Mouse (Mus musculus) macrophage (primary cell): Measurements from ENCODE around the gene Ascl4. TPM values are rescaled to one million over a fixed set of nuclear protein-coding genes. Genes with fewer than 3 reads are reported as not detected.

Source experiments
- H3K27ac ChIP-seq: fragments of 350-480 bp; formaldehyde crosslinking; 2 replicates; pipeline ENCODE4 v1.9.0; 2021
- H3K36me3 ChIP-seq: fragments of 350-480 bp; formaldehyde crosslinking; 2 replicates; pipeline ENCODE4 v1.9.0; 2021; ENCODE audit errors: inconsistent target
- H3K4me3 ChIP-seq: fragments of 350-480 bp; formaldehyde crosslinking; 2 replicates; pipeline ENCODE4 v1.9.0; 2021; ENCODE audit errors: inconsistent target
- H3K79me2 ChIP-seq: fragments of 350-480 bp; formaldehyde crosslinking; 2 replicates; pipeline ENCODE4 v1.9.0; 2021; ENCODE audit errors: inconsistent target
- WGBS: methylation state at CpG from one replicate; pipeline ENCODE4 v1.1.7; 2026; ENCODE audit warnings: inconsistent platforms; ENCODE audit not compliant: missing documents; 5-methylcytosine and 5-hydroxymethylcytosine counted together
- polyA plus RNA-seq: library from polyadenylated mRNA; stranded (reverse); fragments of 250-400 nt; gene quantifications from 3 replicates; pipeline ENCODE4 v1.2.4, GENCODE M21; 2018; ENCODE audit warnings: inconsistent platforms
- total RNA-seq, 78 experiments: library from RNA; depleted of rRNA; stranded (reverse); fragments of 250-400 nt; gene quantifications; 1 replicate in 9 of 78; 2 replicates in 24 of 78; 3 replicates in 43 of 78; 4 replicates in 2 of 78; pipeline ENCODE4 v1.2.4; 2018; ENCODE audit warnings: inconsistent platforms in 56 of 78

Ascl4 gene
- total RNA-seq (2018; cell fraction: chromatin; rRNA removed) = not detected
- not detected for total RNA-seq (2018; cell fraction: cytosol; rRNA removed)
- total RNA-seq (2018; cell fraction: nucleus; rRNA removed) = not detected
- not detected in 3 replicates for polyA plus RNA-seq

- 5% methylated on average over 23 of the region's 23 CpGs for WGBS
- no peaks in the 10 kb centered on the region for H3K79me2 ChIP-seq
- no peak within 1 kb of the TSS for H3K27ac ChIP-seq
- H3K36me3 ChIP-seq = no peaks in the 10 kb centered on the region
- no peak within 1 kb of the TSS; the same call in 1 of the 2 replicates for H3K4me3 ChIP-seq
These were observed at the start of gene Ascl4 for GRCm38 (mm10) chr10:85927676-85928445. Gene Ascl4 (plus strand): TSS chr10:85927681.

- no peak overlapping the region for H3K4me3 ChIP-seq
- H3K27ac ChIP-seq = no peak overlapping the region
- WGBS = 98% methylated on average over 8 of the region's 8 CpGs
- H3K36me3 ChIP-seq = peaks cover 80% of the 10 kb centered on the region
- no peaks in the 10 kb centered on the region; the same call in 1 of the 2 replicates for H3K79me2 ChIP-seq
These were observed 47.5 kb upstream of the Ascl4 start for GRCm38 (mm10) chr10:85879886-85880486.

- Histone ChIP-seq H3K4me3 (peak within 1 kb of the TSS; percentile 60), H3K27ac (no peak within 1 kb of the TSS), H3K79me2 (peaks cover 46% of the 10 kb centered on the region), H3K36me3 (peaks cover 25% of the 10 kb centered on the region)
- WGBS = 1% methylated on average over 72 of the region's 90 CpGs
These were observed 10.8 kb upstream of the Ascl4 start, which contains the start of gene Prdm4 for GRCm38 (mm10) chr10:85916498-85917309. Gene Prdm4 (minus strand): TSS chr10:85917142.

- H3K27ac ChIP-seq = no peak overlapping the region
- H3K79me2 ChIP-seq = no peaks in the 10 kb centered on the region
- no peaks in the 10 kb centered on the region for H3K36me3 ChIP-seq
- 2% methylated on average over 47 of the region's 63 CpGs for WGBS
- no peak overlapping the region for H3K4me3 ChIP-seq
These were observed 1.2 kb downstream of the Ascl4 start for GRCm38 (mm10) chr10:85928499-85929207.

- H3K79me2 ChIP-seq = no peaks in the 10 kb centered on the region
- no peak overlapping the region for H3K4me3 ChIP-seq
- 55% methylated on average over 11 of the region's 11 CpGs for WGBS
- H3K36me3 ChIP-seq = no peaks in the 10 kb centered on the region
- no peak overlapping the region for H3K27ac ChIP-seq
These were observed 1.7 kb downstream of the Ascl4 start for GRCm38 (mm10) chr10:85929208-85929591.

GRCm38 (mm10) chr10:85929962-85930361, 2.5 kb downstream of the Ascl4 start:
- H3K4me3 ChIP-seq = no peak overlapping the region
- WGBS = 84% methylated on average over 9 of the region's 11 CpGs
- H3K79me2 ChIP-seq = no peaks in the 10 kb centered on the region
- no peak overlapping the region for H3K27ac ChIP-seq
- no peaks in the 10 kb centered on the region for H3K36me3 ChIP-seq

- WGBS = 95% methylated on average over 6 of the region's 6 CpGs
- H3K36me3 ChIP-seq = peaks cover 49% of the 10 kb centered on the region
These were observed 8.9 kb downstream of the Ascl4 start for GRCm38 (mm10) chr10:85936280-85936965.

GRCm38 (mm10) chr10:85948483-85949196, 21.2 kb downstream of the Ascl4 start:
- H3K36me3 ChIP-seq = peaks cover 41% of the 10 kb centered on the region
- H3K4me3 ChIP-seq = no peak overlapping the region
- 96% methylated on average over 8 of the region's 8 CpGs for WGBS
- H3K27ac ChIP-seq = no peak overlapping the region
- no peaks in the 10 kb centered on the region; the same call in 1 of the 2 replicates for H3K79me2 ChIP-seq

More at GRCm38 (mm10) chr10:85936280-85936965, 8.9 kb downstream of the Ascl4 start:
- H3K27ac ChIP-seq = no peak overlapping the region
- H3K79me2 ChIP-seq = no peaks in the 10 kb centered on the region
- no peak overlapping the region for H3K4me3 ChIP-seq

- Histone ChIP-seq H3K79me2 (peaks cover 30% of the 10 kb centered on the region), H3K27ac (no peak overlapping the region), H3K36me3 (peaks cover 32% of the 10 kb centered on the region), H3K4me3 (no peak overlapping the region)
- WGBS = 59% methylated on average over 6 of the region's 6 CpGs
These were observed 24.4 kb downstream of the Ascl4 start for GRCm38 (mm10) chr10:85951765-85952443.

GRCm38 (mm10) chr10:85953401-85953800, 25.9 kb downstream of the Ascl4 start:
- Histone ChIP-seq H3K36me3 (peaks cover 28% of the 10 kb centered on the region), H3K79me2 (peaks cover 36% of the 10 kb centered on the region), H3K27ac (no peak overlapping the region), H3K4me3 (no peak overlapping the region)
- WGBS = 31% methylated on average over 3 of the region's 3 CpGs

GRCm38 (mm10) chr10:85954429-85954828, 26.9 kb downstream of the Ascl4 start:
- no peak overlapping the region for H3K4me3 ChIP-seq
- H3K79me2 ChIP-seq = peaks cover 36% of the 10 kb centered on the region
- no peak overlapping the region for H3K27ac ChIP-seq
- peaks cover 18% of the 10 kb centered on the region; the same call in 1 of the 2 replicates for H3K36me3 ChIP-seq
- WGBS = 88% methylated on average over 2 of the region's 2 CpGs

GRCm38 (mm10) chr10:85956871-85957419, 29.5 kb downstream of the Ascl4 start:
- peak overlapping the region; percentile 82 for H3K4me3 ChIP-seq
- peak overlapping the region; percentile 28 for H3K27ac ChIP-seq
- 1% methylated on average over 20 of the region's 20 CpGs for WGBS
- H3K79me2 ChIP-seq = peaks cover 36% of the 10 kb centered on the region
- H3K36me3 ChIP-seq = peaks cover 13% of the 10 kb centered on the region; the same call in 1 of the 2 replicates
